Mouse (Mus musculus) intestine, postnatal 0 days (tissue): ENCODE measurements around the gene Capn12. TPM values are rescaled to one million over a fixed set of nuclear protein-coding genes. Genes with fewer than 3 reads are reported as not detected.

Experiments used
- ATAC-seq: fragments of 200-750 bp; cut with Nextera tagmentation; 2 replicates; pipeline ENCODE4 v1.8.0; 2017; ENCODE audit warnings: mild to moderate bottlenecking, moderate TSS enrichment, moderate library complexity
- H3K27ac ChIP-seq: fragments of 300-500 bp; sonication (generic); 2 replicates; pipeline ENCODE4 v1.5.1; 2014; ENCODE audit warnings: mild to moderate bottlenecking, low read depth, low read length, moderate library complexity
- H3K27me3 ChIP-seq: fragments of 300-500 bp; sonication (generic); replicated peaks from 2 replicates; pipeline ENCODE4 v1.6.1; 2014; ENCODE audit warnings: low read length, mixed read lengths; ENCODE audit not compliant: control insufficient read depth, insufficient read depth
- H3K36me3 ChIP-seq: fragments of 300-500 bp; sonication (generic); 2 replicates; pipeline ENCODE4 v1.6.1; 2014; ENCODE audit warnings: mild to moderate bottlenecking, moderate library complexity; ENCODE audit not compliant: control insufficient read depth, insufficient read depth
- H3K4me1 ChIP-seq: fragments of 300-500 bp; sonication (generic); replicated peaks from 2 replicates; pipeline ENCODE4 v1.6.1; 2014; ENCODE audit warnings: antibody characterized with exemption, low read length, mixed read lengths; ENCODE audit not compliant: control insufficient read depth, insufficient read depth
- H3K4me2 ChIP-seq: fragments of 300-500 bp; sonication (generic); replicated peaks from 2 replicates; pipeline ENCODE4 v1.6.1; 2014; ENCODE audit warnings: low read depth, mild to moderate bottlenecking, moderate library complexity
- H3K4me3 ChIP-seq: fragments of 300-500 bp; sonication (generic); 2 replicates; pipeline ENCODE4 v1.5.1; 2014; ENCODE audit warnings: low read depth, low read length
- H3K9ac ChIP-seq: fragments of 300-500 bp; sonication (generic); 2 replicates; pipeline ENCODE4 v1.6.1; 2014; ENCODE audit warnings: mild to moderate bottlenecking, low read depth, low read length
- H3K9me3 ChIP-seq: fragments of 300-500 bp; sonication (generic); 2 replicates; pipeline ENCODE4 v1.6.1; 2016; ENCODE audit warnings: mixed run types; ENCODE audit not compliant: control insufficient read depth
- CTCF ChIP-seq: sonication (generic); IDR thresholded peaks from 2 replicates; pipeline ENCODE4 v1.5.1; 2016; ENCODE audit warnings: low read depth, mild to moderate bottlenecking, control low read depth, antibody characterized with exemption, moderate library complexity
- WGBS: fragments of 180-500 bp; shearing (Covaris S2); extraction: QIAGEN DNeasy Blood & Tissue Kit; methylation state at CpG from one replicate; pipeline ENCODE4 v1.1.7; 2014; 5-methylcytosine and 5-hydroxymethylcytosine counted together
- polyA plus RNA-seq: library from polyadenylated mRNA; unstranded; fragments of >200 nt; fragmentation: Nextera tagmentation; extraction: Ambion mirVana; gene quantifications from 2 replicates; pipeline ENCODE4 v1.2.1, GENCODE M21; 2015

Gene Capn12
- polyA plus RNA-seq, 1 experiment from 2014 or later = 0.25 TPM

DNA sequence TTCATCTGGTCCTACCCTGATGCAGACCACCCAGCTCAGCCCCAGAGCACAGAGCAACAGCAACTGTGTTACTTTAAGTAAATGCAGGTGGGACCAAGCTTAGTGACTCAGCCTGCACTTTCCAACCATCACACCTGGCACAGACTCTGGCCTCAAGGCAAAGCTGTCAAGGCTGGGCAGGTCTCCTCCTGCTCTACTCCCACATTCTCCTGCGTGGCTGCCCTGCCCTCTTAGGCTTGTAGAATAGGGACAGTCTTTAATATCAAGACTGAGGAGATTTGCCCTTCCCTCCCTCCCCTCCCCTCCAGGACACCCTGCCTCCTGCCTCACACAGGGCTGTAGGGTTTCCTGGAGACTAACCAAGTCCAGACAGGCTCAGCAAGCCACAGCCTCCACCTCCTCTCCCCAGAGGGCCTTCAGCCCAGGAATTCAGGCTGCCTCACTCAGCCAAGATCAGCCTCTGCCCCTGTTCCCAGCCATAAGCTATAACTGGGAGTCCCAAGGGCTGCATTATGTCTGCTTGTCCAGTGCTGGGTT is 31.5 kb upstream of the Capn12 start:
- 10% methylated on average over 1 of the region's 1 CpGs for WGBS
- no peaks in the 10 kb centered on the region; the same call in none of the 2 replicates for H3K4me1 ChIP-seq
- no peak overlapping the region; the same call in 1 of the 2 replicates for H3K9ac ChIP-seq
- no peaks in the 10 kb centered on the region for H3K36me3 ChIP-seq
- no peak overlapping the region for H3K4me2 ChIP-seq
- no peaks in the 10 kb centered on the region for H3K9me3 ChIP-seq
- no peak for TF ChIP-seq CTCF
- no peak overlapping the region for H3K27ac ChIP-seq
- peak; percentile 59 for ATAC-seq
- H3K4me3 ChIP-seq = no peak overlapping the region
- H3K27me3 ChIP-seq = no peaks in the 10 kb centered on the region

DNA sequence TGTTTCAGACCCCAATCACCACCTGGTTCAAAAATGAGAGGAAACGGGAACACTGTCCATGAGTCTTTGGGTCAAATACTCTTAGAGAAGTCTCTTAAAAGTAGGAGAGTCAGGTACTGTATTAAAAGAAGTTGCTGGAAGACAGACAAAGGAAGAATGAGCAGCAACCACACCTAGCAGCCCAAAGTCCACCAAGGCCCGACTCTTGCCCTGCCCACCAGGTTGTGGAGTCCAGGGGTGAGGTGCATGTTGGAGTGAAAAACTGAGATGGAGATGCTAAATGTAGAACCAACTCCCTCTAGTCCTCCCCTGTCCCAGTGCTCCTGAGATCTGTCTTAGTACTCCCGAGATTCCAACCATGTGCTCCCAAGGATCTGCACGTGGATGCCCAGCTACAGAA is 30.6 kb upstream of the Capn12 start:
- Histone ChIP-seq H3K4me2 (peak overlapping the region; percentile 21), H3K9me3 (no peaks in the 10 kb centered on the region), H3K27ac (no peak overlapping the region), H3K27me3 (no peaks in the 10 kb centered on the region), H3K4me3 (no peak overlapping the region), H3K36me3 (no peaks in the 10 kb centered on the region), H3K9ac (no peak overlapping the region), H3K4me1 (no peaks in the 10 kb centered on the region; the same call in none of the 2 replicates)
- WGBS = 65% methylated on average over 4 of the region's 4 CpGs
- ATAC-seq = no peak
- no peak for TF ChIP-seq CTCF

DNA sequence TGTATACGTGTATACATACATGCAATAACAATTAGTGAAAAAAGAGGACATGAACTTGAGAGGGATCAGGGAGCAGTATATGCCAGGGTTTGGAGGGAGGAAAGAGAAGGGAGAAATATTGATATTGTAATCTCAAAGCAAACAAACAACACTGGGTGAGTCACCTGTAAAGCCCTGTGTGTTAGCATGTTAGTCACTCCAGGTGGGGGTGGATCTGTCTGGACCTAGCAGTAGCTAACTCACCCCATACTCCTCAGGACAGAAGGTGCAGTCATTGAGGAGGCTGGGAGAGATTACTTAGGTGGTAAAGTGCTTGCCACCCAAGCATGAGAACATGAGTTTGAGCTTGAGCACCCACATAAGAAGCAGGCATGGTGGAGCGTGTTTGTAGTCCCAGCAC is 21.3 kb upstream of the Capn12 start:
- Histone ChIP-seq H3K4me1 (no peaks in the 10 kb centered on the region), H3K36me3 (no peaks in the 10 kb centered on the region), H3K27me3 (no peaks in the 10 kb centered on the region), H3K27ac (no peak overlapping the region), H3K9me3 (no peaks in the 10 kb centered on the region), H3K4me2 (no peak overlapping the region), H3K9ac (no peak overlapping the region), H3K4me3 (no peak overlapping the region)
- WGBS = 90% methylated on average over 2 of the region's 2 CpGs
- no peak for TF ChIP-seq CTCF
- peak; percentile 42; the same call in 1 of the 2 replicates for ATAC-seq

DNA sequence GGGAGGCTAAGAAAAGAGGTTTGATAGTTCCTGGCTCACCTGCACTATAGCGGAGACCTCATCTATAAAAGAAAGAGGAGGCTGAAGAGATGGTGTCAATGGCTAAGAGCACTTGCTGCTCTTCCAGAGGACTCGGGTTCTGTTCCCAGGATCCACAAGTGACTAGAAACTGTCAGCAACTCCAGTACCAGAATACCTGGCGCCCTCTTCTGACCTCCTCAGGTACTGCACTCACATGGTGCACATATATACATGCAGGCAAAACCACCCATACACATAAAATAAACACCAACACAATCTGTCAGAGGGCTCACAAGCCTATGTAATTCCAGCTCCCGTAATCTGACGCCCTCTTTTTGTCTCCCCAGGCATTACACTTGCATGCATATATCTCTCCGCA is 20.3 kb upstream of the Capn12 start:
- 91% methylated on average over 6 of the region's 6 CpGs for WGBS
- ATAC-seq = no peak
- Histone ChIP-seq H3K4me1 (0 out of 2 replicates have a peak, but pooled peaks cover 2% of the 10 kb centered on the region), H3K27ac (no peak overlapping the region), H3K9ac (no peak overlapping the region), H3K4me3 (no peak overlapping the region), H3K36me3 (no peaks in the 10 kb centered on the region), H3K27me3 (no peaks in the 10 kb centered on the region), H3K9me3 (no peaks in the 10 kb centered on the region), H3K4me2 (no peak overlapping the region)
- peak; percentile 40 for TF ChIP-seq CTCF

DNA sequence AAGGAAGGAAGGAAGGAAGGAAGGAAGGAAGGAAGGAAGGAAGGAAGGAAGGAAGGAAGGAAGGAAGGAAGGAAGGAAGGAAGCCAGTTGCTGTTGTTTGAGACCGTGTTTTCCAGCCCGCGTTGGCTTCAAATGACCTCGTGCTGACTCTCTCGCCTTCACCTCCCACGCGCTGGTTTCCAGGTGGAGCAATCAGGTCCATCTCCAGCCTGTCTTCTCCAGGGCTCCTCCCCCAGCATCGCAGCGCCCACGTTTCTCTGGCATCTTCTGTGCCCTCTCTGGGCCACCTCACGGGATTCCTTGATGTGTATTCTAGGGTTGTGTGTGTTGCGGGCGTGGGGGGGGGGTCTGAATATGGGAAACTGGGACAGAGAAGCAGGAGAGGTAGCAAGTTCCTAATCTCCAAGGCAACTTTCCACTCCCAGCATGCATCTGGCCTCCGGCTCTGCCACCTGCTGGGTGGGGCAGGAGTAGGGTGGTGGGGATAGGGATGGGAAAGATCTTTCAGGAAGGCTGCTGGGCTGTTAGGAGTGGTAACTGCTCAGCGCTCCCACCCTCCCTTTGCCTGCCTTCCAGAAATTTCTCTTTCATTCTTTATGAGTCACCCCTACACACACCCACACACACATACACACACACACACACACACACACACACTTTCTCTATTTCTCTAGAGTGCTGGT is 18.3 kb upstream of the Capn12 start:
- WGBS = 71% methylated on average over 15 of the region's 15 CpGs
- H3K4me3 ChIP-seq = no peak overlapping the region
- no peak for ATAC-seq
- H3K9ac ChIP-seq = no peak overlapping the region
- no peak overlapping the region for H3K4me2 ChIP-seq
- 0 out of 2 replicates have a peak, but pooled peaks have one; percentile 14 for TF ChIP-seq CTCF
- no peaks in the 10 kb centered on the region for H3K36me3 ChIP-seq
- no peaks in the 10 kb centered on the region for H3K9me3 ChIP-seq
- no peaks in the 10 kb centered on the region for H3K27me3 ChIP-seq
- H3K4me1 ChIP-seq = 0 out of 2 replicates have a peak, but pooled peaks cover 2% of the 10 kb centered on the region
- H3K27ac ChIP-seq = no peak overlapping the region

DNA sequence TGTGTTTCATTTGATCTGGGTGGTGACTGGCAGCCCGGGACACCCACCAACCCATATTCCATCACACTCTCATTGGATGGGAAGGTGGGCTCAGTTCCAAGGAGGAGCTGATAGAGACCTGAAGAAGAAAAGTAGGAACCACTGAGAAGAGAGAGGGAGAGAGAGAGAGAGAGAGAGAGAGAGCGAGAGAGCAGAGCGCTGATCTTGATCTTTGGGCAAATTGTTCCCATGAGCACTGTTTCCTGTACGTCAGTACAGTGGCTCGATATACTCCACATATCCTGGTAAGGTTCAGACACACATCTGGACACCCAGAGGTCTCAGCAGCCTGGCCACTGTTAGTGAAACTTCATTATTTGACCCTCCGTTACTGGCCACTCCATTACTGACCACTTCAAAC is 17.7 kb upstream of the Capn12 start, which contains the start of gene Lgals7:
TSS of gene Lgals7 (plus strand) at position 314 of the 400 bp plus-strand sequence.
- Histone ChIP-seq H3K4me1 (0 out of 2 replicates have a peak, but pooled peaks cover 2% of the 10 kb centered on the region), H3K27ac (no peak within 1 kb of the TSS), H3K9ac (no peak within 1 kb of the TSS), H3K27me3 (no peaks in the 10 kb centered on the region), H3K36me3 (no peaks in the 10 kb centered on the region), H3K9me3 (no peaks in the 10 kb centered on the region), H3K4me2 (no peak within 1 kb of the TSS), H3K4me3 (no peak within 1 kb of the TSS)
- no peak for TF ChIP-seq CTCF
- no peak for ATAC-seq
- 83% methylated on average over 6 of the region's 6 CpGs for WGBS
